Mouse (Mus musculus): ENCODE data around the gene Lyrm9. TPM values are rescaled to one million over a fixed set of nuclear protein-coding genes. Genes with fewer than 3 reads are reported as not detected.

The Lyrm9 gene
- polyA plus RNA-seq, 1 experiment from 2014 or later, result 20.4 TPM

- no peak for TF ChIP-seq CTCF (IDR thresholded peaks at IDR 0.05; ENCODE audit: low read depth)
- H3K9ac ChIP-seq (ENCODE audit: low read depth, low read length), result no peak overlapping the region
- ATAC-seq, result no peak
- H3K4me1 ChIP-seq (replicated peaks; ENCODE audit: control insufficient read depth, insufficient read depth, low read length), result no peaks in the 10 kb centered on the region
- no peaks in the 10 kb centered on the region for H3K27me3 ChIP-seq (replicated peaks; ENCODE audit: control insufficient read depth, insufficient read depth, low read length)
- no peak overlapping the region for H3K4me2 ChIP-seq (replicated peaks; ENCODE audit: low read depth)
- H3K36me3 ChIP-seq (ENCODE audit: control insufficient read depth, insufficient read depth), result no peaks in the 10 kb centered on the region
- H3K9me3 ChIP-seq (ENCODE audit: control insufficient read depth), result no peaks in the 10 kb centered on the region
- H3K4me3 ChIP-seq (ENCODE audit: low read depth, low read length), result no peak overlapping the region
- 59% methylated on average over 4 of the region's 4 CpGs for WGBS
- H3K27ac ChIP-seq (ENCODE audit: low read depth, low read length), result no peak overlapping the region
These were observed 5.3 kb downstream of the Lyrm9 start for GRCm38 (mm10) chr11:78831716-78832115.

GRCm38 (mm10) chr11:78832117-78832726 is 5.8 kb downstream of the Lyrm9 start:
- Histone ChIP-seq H3K4me2 (replicated peaks; ENCODE audit: low read depth) (no peak overlapping the region), H3K4me3 (ENCODE audit: low read depth, low read length) (no peak overlapping the region), H3K9ac (ENCODE audit: low read depth, low read length) (no peak overlapping the region), H3K9me3 (ENCODE audit: control insufficient read depth) (no peaks in the 10 kb centered on the region), H3K4me1 (replicated peaks; ENCODE audit: control insufficient read depth, insufficient read depth, low read length) (no peaks in the 10 kb centered on the region), H3K27ac (ENCODE audit: low read depth, low read length) (no peak overlapping the region), H3K36me3 (ENCODE audit: control insufficient read depth, insufficient read depth) (no peaks in the 10 kb centered on the region), H3K27me3 (replicated peaks; ENCODE audit: control insufficient read depth, insufficient read depth, low read length) (no peaks in the 10 kb centered on the region)
- TF ChIP-seq CTCF (IDR thresholded peaks at IDR 0.05; ENCODE audit: low read depth), result no peak
- WGBS, result 82% methylated on average over 10 of the region's 10 CpGs
- no peak for ATAC-seq

GRCm38 (mm10) chr11:78832816-78833314 is 6.5 kb downstream of the Lyrm9 start:
- Histone ChIP-seq H3K27ac (ENCODE audit: low read depth, low read length) (no peak overlapping the region), H3K36me3 (ENCODE audit: control insufficient read depth, insufficient read depth) (no peaks in the 10 kb centered on the region), H3K4me3 (ENCODE audit: low read depth, low read length) (no peak overlapping the region), H3K4me2 (replicated peaks; ENCODE audit: low read depth) (no peak overlapping the region), H3K4me1 (replicated peaks; ENCODE audit: control insufficient read depth, insufficient read depth, low read length) (no peaks in the 10 kb centered on the region), H3K27me3 (replicated peaks; ENCODE audit: control insufficient read depth, insufficient read depth, low read length) (no peaks in the 10 kb centered on the region), H3K9me3 (ENCODE audit: control insufficient read depth) (no peaks in the 10 kb centered on the region), H3K9ac (ENCODE audit: low read depth, low read length) (no peak overlapping the region)
- WGBS, result 42% methylated on average over 13 of the region's 13 CpGs
- TF ChIP-seq CTCF (IDR thresholded peaks at IDR 0.05; ENCODE audit: low read depth), result no peak
- no peak for ATAC-seq

GRCm38 (mm10) chr11:78836486-78836885 is 10.1 kb downstream of the Lyrm9 start:
- Histone ChIP-seq H3K4me1 (replicated peaks; ENCODE audit: control insufficient read depth, insufficient read depth, low read length) (no peaks in the 10 kb centered on the region), H3K27me3 (replicated peaks; ENCODE audit: control insufficient read depth, insufficient read depth, low read length) (no peaks in the 10 kb centered on the region), H3K9me3 (ENCODE audit: control insufficient read depth) (no peaks in the 10 kb centered on the region), H3K4me3 (ENCODE audit: low read depth, low read length) (no peak overlapping the region), H3K27ac (ENCODE audit: low read depth, low read length) (no peak overlapping the region), H3K9ac (ENCODE audit: low read depth, low read length) (no peak overlapping the region), H3K4me2 (replicated peaks; ENCODE audit: low read depth) (no peak overlapping the region), H3K36me3 (ENCODE audit: control insufficient read depth, insufficient read depth) (0 out of 2 replicates have a peak, but pooled peaks cover 7% of the 10 kb centered on the region)
- ATAC-seq, result no peak
- WGBS, result 84% methylated on average over 4 of the region's 4 CpGs
- no peak for TF ChIP-seq CTCF (IDR thresholded peaks at IDR 0.05; ENCODE audit: low read depth)

- Histone ChIP-seq H3K27me3 (replicated peaks; ENCODE audit: control insufficient read depth, insufficient read depth, low read length) (no peaks in the 10 kb centered on the region), H3K9ac (ENCODE audit: low read depth, low read length) (no peak overlapping the region), H3K4me3 (ENCODE audit: low read depth, low read length) (no peak overlapping the region), H3K9me3 (ENCODE audit: control insufficient read depth) (no peaks in the 10 kb centered on the region), H3K27ac (ENCODE audit: low read depth, low read length) (no peak overlapping the region), H3K36me3 (ENCODE audit: control insufficient read depth, insufficient read depth) (0 out of 2 replicates have a peak, but pooled peaks cover 7% of the 10 kb centered on the region), H3K4me1 (replicated peaks; ENCODE audit: control insufficient read depth, insufficient read depth, low read length) (no peaks in the 10 kb centered on the region), H3K4me2 (replicated peaks; ENCODE audit: low read depth) (no peak overlapping the region)
- 12% methylated on average over 11 of the region's 11 CpGs for WGBS
- peak; percentile 20; the same call in 1 of the 2 replicates for ATAC-seq
- TF ChIP-seq CTCF (IDR thresholded peaks at IDR 0.05; ENCODE audit: low read depth), result peak; percentile 80
These were observed 11.6 kb downstream of the Lyrm9 start for GRCm38 (mm10) chr11:78837989-78838388.

GRCm38 (mm10) chr11:78839491-78839890 is 13.1 kb downstream of the Lyrm9 start:
- no peak overlapping the region for H3K9ac ChIP-seq (ENCODE audit: low read depth, low read length)
- no peak for ATAC-seq
- H3K9me3 ChIP-seq (ENCODE audit: control insufficient read depth), result no peaks in the 10 kb centered on the region
- H3K27me3 ChIP-seq (replicated peaks; ENCODE audit: control insufficient read depth, insufficient read depth, low read length), result no peaks in the 10 kb centered on the region
- no peak overlapping the region for H3K4me2 ChIP-seq (replicated peaks; ENCODE audit: low read depth)
- H3K27ac ChIP-seq (ENCODE audit: low read depth, low read length), result no peak overlapping the region
- 67% methylated on average over 14 of the region's 14 CpGs for WGBS
- TF ChIP-seq CTCF (IDR thresholded peaks at IDR 0.05; ENCODE audit: low read depth), result no peak
- H3K36me3 ChIP-seq (ENCODE audit: control insufficient read depth, insufficient read depth), result 0 out of 2 replicates have a peak, but pooled peaks cover 7% of the 10 kb centered on the region
- H3K4me1 ChIP-seq (replicated peaks; ENCODE audit: control insufficient read depth, insufficient read depth, low read length), result no peaks in the 10 kb centered on the region
- H3K4me3 ChIP-seq (ENCODE audit: low read depth, low read length), result no peak overlapping the region

Measured in intestine, postnatal 0 days (tissue).